Mouse (Mus musculus) NIH3T3 (cell line): ENCODE measurements at regions not wholly inside any gene's neighbourhood (a gene's known extent, or its start where the extent isn't known, plus 50 kb on each side); places are given as distances from the start of the nearest gene placed in this dataset.

Experiments
- DNase-seq: peaks from one replicate; pipeline ENCODE4 v3.0.0-alpha.2; 2012; ENCODE audit warnings: low read depth

DNA sequence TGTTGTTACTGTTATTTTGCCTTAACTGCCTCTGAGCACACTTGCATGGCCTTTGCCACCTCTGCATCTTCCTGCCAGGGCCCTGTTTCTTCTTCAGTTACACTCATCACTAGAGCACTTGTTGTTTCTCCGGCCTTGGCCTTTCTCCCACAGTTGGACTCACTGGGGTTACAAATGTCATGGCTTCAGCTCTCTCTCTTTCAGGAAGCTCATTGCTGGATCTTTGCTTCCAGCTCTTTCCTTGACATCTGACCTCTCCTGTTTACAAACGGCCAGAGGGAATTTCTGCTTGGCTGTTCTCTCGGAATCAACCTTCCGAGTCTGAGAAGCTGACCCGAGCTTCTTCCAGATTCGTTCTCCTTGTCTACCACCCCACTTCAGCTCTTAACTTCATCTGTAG, 146.6 kb upstream of the Adamts3 start:
- DNase-seq = no peak

DNA sequence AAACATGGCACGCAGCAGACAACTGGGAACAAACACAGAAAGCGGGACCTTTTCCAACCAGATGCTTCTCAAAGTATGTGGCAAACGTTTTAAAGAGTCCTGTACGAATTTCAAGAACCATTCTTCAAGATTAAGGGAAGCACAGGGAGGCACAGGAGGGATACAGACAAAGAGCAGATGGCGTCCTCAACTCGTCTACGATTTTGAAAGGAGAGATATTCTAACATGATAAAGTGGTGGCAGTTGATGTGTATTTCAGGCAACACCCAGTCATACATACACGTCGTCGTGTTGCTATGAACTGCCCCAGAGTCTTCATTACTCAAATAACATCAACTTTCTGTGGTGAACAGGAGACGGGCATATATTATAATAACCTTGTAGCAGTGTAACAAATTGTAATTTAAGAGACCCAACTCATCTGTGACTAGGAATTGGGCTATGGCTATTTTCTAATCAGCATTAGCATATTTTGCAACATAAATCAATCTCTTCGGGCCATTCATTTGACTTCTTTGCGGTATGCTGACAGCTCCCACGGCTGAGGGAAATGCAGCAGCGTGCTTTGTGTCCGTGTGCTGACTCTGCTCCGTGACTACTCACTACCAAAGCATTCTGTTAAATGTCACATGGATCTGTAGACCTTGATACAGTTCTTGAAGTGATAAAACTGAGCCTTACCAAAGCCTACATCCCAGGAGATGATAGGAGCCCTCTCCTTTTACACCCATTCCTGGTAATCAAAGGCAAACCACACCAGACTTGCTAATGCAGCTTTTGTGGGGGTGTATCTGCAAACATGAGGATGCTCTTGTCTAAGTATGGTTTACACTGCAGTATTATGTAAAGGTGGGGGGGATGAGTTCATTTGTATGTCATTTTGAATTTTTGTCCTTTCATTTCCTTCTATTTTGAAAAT, 144.0 kb upstream of the Adamts3 start:
- no peak for DNase-seq

DNA sequence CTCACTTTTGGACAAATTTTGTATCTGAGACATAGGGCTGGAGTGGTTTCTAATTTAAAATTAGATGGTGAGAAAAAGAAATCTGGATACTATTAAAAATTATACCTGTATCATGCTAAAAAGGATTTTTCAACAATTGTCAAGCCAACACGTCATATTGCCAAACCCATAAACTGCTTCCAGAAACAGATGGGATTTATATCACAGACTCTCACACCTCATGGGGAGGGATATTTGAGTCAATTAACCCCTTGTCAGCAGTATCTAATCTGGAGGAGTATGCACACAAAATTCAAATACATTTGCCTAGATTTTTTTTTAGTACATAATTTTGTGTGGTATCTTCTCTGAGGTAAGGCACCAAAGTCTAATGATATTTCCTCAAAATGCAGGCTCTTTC, 138.3 kb upstream of the Adamts3 start:
- DNase-seq = no peak

DNA sequence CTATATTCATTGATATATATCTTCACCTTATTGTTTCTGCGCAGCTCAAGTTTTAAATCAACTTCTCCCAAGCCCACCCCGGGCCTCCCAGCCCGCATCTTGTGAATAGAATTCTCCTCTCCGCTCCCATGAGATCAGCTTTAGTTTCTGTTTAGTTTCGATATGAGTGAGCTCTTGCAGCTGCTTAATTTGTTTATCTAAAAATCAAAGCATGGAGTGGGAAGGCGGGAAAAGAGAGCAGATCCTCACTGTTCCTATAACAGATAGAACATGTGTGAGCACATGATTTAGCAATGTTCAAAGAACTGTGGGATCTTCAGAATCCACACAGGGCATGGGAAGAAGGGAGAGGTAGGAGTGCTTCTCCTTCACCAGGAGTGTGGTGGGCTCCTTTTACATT, 117.6 kb upstream of the Adamts3 start:
- DNase-seq = no peak

DNA sequence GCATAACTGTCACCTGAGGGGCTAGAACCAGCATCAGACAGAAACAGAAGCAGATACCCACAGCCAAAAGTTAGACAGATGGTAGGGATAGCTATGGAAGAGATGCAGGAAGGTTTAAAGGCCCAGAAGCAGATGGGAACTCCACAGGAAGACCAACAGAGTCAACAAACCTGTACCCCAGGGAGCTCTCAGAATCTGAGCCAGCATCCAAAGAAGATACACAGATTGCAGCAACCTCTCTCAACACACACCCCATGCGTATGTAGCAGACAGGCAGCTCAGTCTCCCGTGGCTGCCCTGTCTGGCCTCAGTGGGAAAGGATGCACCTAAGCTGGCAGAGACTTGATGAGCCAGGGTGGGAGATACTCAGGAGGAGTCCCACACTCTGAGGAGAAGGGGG, 108.4 kb upstream of the Adamts3 start:
- no peak for DNase-seq

DNA sequence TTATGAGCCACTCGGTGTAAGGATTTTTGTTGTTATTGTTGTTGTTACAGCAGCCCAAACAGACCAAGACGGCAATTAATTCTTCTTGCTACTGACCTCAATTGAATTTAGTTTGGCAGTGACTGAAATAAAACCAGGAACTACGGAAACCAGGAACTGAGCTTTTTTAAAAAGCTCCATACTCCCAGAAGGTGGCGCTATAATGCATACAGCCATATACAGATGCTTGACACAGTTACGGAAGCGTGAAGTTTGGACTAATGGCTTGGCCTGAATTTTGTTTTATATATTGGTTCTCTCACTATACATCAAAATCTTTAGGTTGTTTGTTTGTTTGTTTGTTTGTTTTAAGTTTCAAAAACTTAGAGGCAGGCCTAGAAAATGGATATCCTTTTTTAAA, 98.5 kb upstream of the Adamts3 start:
- peak; percentile 4 for DNase-seq

DNA sequence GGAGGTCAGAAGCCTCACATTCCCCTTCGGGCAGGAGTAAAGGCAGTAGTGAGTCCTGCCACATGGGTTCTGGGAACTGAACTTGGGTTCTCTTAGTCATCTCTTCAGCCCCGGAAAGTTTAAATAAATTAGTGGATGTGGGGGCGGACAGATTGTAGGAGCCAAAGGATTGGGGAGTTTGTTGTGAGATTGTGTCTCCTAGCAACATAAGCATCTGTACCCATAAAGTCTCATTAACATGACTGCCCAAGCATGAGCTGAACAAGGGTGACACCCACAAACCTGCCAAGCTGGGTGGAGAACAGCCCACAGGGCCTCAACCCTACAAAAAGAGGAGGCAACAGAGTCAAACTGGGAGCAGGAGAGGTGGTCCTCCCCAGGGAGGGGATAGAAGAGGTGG, 97.1 kb upstream of the Adamts3 start:
- DNase-seq = no peak

DNA sequence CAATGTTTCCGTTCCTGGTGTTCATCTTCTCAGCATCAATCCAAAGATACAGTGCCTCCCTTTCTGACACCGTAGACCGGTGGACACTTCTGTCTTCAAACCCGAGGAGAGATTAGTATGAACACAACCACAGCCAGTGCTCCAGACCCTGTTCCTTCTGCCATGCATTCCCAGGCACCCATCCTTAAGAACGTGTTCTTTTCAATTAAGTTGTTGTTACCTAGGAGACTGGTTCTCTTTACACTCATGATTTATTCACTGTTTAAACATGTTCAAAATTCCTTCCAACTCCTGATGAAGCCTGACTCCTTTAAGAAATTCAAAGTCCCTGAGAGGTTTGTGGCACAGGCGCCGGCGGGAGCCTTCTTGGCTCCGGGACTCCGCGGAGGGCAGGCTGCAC, 69.5 kb upstream of the Adamts3 start:
- no peak for DNase-seq

DNA sequence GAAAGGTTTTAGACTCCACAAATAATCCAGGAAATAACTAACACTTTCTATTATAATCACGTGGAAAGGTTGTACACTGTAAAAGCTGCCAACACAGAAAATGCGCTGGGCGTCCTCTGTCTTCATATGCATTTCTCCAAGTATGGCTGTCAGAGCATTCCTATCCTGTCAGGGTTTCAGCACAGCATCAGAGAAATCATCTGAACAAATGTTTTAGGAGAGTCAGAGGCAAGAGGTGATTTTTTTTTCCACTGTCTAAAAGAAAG, 62.5 kb upstream of the Adamts3 start:
- no peak for DNase-seq

DNA sequence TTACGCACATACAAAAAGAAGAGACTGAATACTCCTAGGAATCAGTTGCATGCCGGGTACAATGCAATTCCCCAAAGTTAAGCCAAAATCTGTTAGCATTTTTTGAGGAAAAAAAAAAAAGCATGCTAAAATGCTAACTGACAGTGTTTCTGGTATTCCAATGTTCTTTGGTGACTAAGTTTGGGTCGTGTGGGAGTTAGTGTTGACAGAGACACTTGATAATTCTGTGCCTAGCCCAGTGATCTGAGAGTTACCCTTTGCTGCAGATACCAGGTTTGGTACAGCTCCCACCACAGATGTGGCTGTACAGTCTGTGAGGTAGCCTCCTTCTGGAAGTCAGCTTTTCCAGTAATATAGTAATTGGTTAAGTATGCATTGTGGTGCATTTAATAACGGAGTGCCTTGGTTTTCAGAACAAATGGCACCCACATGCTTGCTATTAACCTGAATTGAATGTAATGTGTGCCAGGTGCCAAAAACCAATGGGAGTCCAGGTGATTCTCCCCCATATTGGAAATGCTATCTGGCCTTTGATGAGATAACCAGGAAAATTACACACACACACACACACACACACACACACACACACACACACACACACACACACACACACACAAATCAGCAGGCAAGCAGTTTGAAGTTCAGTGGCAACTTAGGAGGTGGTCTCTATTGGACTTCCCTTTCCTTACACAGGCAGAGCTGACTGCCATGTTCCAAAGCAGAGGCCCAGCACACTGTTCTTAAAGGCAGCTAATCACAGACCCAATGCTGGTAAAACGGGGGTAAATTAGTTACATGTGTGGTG, 61.9 kb upstream of the Adamts3 start:
- no peak for DNase-seq

DNA sequence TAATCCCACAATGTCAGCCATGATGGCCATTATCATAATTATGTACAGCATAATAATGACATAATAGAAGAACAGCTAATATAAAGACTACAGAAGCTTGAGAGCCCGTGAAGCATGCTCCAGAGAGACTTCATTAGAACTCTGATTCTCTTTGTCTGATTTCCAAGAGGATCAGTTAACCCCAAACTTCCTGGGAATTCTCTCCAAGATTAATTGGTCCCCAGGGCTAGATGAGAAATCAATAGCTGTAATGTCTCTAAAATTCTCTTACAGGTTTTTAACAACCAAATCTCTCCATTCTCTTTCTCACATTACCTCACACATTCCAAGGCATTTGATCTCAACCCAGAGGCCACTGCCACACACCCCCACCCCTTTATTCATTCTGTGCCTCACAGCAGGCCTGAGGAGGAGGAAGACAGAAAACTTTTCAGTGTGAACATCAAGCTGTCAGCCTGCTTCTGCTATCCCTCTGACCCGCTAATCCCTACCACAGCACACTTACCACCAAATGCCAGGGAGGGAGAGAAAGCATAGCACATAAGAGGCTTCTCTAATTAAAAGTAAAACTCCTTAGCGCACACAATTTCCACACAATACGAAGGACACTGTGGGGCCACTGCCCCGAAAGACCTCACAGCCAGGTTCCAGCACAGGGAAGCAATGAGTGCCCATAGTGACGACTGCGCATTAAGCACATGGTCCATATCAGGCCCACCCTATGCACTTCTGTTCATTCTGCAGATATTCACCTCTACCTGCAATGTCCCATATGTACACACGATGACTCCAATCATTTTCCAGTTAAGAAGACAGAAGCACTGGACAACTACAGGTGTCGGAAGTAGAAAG, 60.4 kb upstream of the Adamts3 start:
- DNase-seq = no peak

DNA sequence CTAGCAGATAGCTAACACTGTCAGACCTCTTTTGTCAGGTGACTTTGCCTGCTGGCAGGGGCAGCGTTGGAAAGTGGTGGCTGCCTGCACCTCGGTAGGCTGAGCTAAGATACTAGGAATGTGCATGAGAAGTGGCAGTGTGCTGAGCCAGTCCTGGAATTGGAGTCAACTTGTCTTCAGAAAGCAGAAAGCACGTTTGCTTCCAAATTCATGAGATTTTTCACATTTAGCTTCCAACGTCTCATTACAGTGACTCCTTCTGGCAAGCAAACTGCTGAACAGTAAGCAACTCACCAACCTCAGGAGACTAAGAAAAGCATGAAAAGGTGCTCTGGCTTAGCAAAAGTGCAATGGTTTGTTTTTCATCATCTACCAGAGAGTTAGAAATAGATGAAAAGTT, 59.1 kb upstream of the Adamts3 start:
- DNase-seq = no peak

DNA sequence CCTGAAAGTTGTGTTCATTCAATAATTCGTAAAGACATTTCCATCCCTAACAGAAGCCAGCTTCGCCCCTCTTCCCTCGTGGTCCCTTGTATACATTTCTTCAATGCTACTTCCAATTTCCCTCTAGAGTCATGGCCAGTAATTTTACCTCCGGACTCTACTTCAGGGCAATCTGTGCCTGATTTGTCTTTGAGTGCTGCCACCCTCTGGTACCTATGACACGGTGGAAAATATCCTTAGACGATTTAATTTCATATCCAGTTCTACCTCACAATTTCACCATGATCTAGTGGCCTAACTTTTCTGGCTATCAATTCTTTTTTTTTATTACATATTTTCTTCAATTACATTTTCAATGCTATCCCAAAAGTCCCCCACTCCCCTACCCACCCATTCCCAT, 49.9 kb upstream of the Adamts3 start:
- DNase-seq = no peak
